Mouse (Mus musculus): ENCODE measurements around the gene Riiad1. TPM values are rescaled to one million over a fixed set of nuclear protein-coding genes. Genes with fewer than 3 reads are reported as not detected.

Gene Riiad1
- 1 to 10 TPM; 6.4 to 7.8 TPM for total RNA-seq (2021)
- long read RNA-seq, experiment 1, partial matches to known transcripts: 7 of 7 reads
- long read RNA-seq, experiment 1, other reads (novel, unspliced or antisense): 0 of 7 reads
- long read RNA-seq, experiment 2, partial matches to known transcripts: 3 of 4 reads
- long read RNA-seq, experiment 2, other reads (novel, unspliced or antisense): 0 of 4 reads

DNA sequence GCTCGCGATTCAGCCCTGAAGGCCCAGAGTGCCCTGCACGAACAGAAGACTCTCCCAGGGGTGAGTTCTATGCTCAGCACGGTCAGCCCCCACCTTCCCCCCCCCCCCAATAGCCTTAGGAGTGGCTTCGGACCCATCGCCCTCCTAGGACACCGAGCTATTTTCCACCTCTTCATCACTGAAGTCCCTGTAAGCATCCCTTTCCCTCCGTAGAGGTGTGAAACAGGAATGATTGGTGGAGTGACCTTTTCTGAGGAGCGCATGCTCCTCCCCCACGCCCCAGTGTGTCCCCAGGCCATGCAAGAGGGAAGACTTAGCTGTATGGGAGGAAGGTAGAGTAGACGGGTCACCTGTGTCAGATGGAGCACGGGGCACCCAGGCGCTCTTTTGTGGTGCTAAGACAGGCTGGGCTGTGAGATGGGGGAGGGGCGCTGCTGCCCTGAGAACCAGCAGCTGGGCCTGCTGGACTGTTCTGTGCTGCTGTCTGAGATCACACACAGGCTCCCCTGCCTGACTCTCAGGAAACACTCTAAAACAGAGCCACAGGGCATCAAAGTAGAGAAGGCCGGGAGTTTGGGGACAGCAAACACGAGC, at the start of gene Riiad1:
Gene Riiad1 (minus strand): TSS at position 51 of the 594 bp plus-strand sequence.
- peak in 1 of 2 experiments; percentile 39 for DNase-seq (ENCODE audit: low spot score in 2 of 2)

GRCm38 (mm10) chr3:94526731-94527130, 46.6 kb upstream of the Riiad1 start:
- no peak for DNase-seq (ENCODE audit: low spot score in 2 of 2)

DNA sequence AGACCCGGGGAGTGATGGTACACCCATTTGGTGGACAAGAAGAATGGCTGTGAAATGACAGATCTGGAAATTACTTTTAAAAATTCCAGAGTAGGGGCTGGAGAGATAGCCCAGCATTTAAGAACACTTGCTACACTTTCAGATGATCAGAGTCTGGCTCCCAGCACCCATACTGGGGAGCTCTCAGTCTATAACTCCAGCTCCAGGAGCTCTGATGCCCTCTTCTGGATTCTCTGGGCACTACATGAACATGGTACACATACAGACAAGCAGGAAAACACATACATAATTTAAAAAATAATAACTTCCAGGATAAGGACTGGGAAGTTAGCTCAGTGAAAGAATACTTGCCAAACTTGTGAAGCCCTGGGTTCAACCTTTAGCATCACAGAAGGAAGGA, 26.5 kb upstream of the Riiad1 start:
- DNase-seq (ENCODE audit: low spot score in 2 of 2): no peak

- DNase-seq (ENCODE audit: low spot score in 2 of 2): peak in 1 of 2 experiments; percentile 20
These were observed 22.1 kb upstream of the Riiad1 start for GRCm38 (mm10) chr3:94502243-94502642.

DNA sequence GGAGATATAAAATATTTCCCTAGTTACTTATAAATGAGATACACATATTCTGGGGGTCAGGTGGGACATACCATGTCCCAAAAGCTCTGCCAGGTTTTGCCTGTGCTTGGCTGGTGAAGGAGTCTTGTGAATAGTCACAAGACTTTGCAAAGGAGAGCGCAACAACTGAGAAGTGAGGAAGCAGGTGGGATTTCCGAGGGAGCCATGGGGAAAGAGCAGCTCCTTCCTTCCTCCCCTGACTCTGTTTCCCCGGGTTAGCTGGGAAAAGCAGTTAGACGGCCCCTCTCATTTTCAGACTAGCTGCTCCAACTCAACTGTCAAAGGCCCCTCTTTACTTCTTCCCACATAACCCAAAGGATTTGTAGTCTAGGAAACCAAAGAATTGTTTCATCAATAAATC, 17.0 kb upstream of the Riiad1 start:
- no peak for DNase-seq (ENCODE audit: low spot score in 2 of 2)

- DNase-seq (ENCODE audit: low spot score in 2 of 2): peak in 1 of 2 experiments; percentile 41
These were observed 7.4 kb upstream of the Riiad1 start for GRCm38 (mm10) chr3:94487581-94487980.

- DNase-seq (ENCODE audit: low spot score in 2 of 2): no peak
These were observed 5.8 kb upstream of the Riiad1 start for GRCm38 (mm10) chr3:94485922-94486321.

DNA sequence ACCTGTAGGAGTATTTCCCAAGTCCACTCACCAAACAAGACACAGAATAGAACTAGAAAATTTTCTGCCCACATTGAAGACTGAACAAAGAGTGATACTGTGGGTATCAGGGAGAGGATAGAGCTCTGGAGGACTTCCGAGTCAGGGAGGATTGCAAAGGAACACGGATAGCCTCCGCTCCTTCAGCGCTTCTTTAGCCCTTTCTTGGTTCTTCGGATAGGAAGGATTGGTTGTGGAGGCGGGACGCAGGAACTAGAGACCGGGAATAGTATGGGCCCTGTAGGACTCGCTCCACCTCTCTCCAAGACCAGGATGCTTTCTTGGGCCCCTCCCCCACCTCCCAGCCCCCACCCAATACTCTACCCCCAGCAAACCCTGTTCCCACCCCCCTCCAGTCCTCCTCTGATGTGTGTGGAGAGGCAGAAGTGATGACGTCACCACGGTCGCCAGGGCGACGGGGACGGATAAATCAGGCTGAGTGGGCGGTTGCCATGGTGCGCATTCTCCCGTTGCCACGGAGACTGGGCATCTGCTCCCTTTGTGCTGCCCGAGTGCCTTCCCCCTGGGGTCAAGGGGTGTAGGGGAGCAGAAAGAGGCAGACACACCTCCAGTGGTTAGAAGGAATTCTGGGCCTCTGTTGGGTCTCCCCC, 3.8 kb upstream of the Riiad1 start:
- peak; percentile 94 to 97 for DNase-seq (ENCODE audit: low spot score in 2 of 2)

DNA sequence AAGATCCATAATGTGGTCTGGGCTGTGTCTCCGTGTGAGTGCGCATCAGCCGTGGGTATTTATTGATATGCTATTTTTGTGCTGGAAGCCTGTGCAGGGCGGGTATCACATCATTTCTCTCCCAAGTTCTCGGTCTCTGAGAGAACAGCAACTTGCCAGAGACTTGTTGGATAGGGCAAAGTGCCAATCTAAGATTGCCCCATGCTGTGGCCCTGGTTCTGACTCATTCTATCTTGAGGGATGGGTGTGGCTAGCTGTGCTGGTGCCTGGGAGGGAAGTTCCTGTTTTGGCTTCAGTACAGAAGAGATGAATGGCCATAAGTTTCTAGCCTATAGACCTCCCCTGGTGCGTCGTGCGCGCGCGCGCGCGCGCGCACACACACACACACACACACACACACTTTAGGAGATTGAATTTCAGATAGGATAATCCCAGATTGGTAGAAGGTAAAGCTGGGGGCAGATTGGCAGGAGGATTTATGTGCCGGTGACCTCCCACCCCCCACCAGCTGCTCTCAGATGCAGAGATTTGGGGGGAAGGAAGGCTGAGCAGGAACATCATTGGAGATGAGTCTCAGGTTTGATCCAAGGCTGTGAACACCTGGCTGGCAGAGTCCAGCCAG, 2.7 kb upstream of the Riiad1 start:
- DNase-seq (ENCODE audit: low spot score in 2 of 2): no peak

DNA sequence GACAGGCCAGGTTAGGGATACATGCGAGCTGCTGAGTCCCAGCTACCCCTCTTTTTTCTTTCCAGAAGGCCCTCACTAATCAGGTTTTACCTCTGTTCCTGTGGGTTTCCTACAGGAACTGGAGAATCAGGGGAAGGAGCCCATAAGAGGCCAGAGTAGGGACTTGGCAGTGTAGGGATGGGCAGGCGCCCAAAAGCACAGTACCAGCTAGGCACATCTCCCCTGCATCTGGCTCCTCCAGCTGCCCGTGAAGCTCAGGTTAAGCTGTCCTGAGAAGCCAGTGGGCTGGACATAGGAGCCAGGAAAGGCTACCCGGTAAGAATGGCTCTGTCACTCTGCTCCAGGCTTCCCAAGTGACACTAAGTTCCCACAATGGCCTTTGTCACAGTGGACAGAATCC, 1.3 kb upstream of the Riiad1 start:
- no peak for DNase-seq (ENCODE audit: low spot score in 2 of 2)

- DNase-seq (ENCODE audit: low spot score in 2 of 2): no peak
These were observed 577 bp downstream of the Riiad1 start for GRCm38 (mm10) chr3:94479564-94479963.

GRCm38 (mm10) chr3:94478591-94479169, 1.5 kb downstream of the Riiad1 start:
- DNase-seq (ENCODE audit: low spot score in 2 of 2): no peak

DNA sequence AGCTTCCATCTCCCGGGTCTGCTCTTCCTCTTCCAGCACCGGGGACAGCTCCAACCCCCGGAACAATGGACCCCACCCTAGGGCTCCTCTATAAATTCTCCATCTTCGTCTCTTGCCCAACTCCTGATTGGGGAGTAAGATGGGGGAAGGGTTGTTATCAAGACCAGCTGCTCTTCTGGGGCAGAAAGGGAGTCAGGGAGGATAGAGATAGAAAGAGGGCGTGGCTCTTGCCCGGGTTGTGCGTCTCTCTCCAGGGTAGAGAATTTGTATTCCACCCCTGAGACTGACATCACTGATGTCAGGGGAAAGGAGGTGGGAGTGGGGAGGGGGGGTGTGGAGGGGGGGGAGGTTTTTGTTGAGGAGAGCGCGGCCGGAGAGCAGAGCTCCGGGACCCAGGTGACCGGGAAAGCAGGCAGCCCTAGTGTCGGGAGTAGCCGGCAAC, 2.1 kb downstream of the Riiad1 start, which contains the start of gene Celf3:
Gene Celf3 (plus strand): TSS at position 315 of the 442 bp plus-strand sequence.
- DNase-seq (ENCODE audit: low spot score in 2 of 2): peak; percentile 72 to 78

DNA sequence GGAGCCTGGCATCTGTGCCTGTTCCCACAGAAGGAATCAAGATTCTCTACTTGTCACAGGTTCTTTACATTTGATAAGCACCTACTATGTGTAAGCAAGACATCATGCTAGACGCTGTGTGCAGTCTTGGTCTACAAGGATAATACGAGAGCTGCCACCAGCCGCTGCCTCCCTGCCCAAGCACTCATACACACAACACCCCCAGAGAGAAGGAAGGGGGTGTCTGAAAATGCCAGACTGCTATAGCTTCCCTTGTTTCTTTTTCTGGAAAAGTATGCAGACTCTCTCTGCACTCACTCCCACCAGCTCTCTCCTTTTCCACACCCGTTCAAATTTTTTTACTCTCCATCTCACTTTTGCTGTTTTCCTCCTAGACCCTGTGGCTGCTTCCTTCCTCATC, 2.7 kb downstream of the Riiad1 start:
- peak in 1 of 2 experiments; percentile 54 for DNase-seq (ENCODE audit: low spot score in 2 of 2)

- no peak for DNase-seq (ENCODE audit: low spot score in 2 of 2)
These were observed 3.7 kb downstream of the Riiad1 start for GRCm38 (mm10) chr3:94476301-94477035.

GRCm38 (mm10) chr3:94473567-94474232, 6.4 kb downstream of the Riiad1 start:
- DNase-seq (ENCODE audit: low spot score in 2 of 2): no peak

GRCm38 (mm10) chr3:94473115-94473505, 7.0 kb downstream of the Riiad1 start:
- DNase-seq (ENCODE audit: low spot score in 2 of 2): no peak

DNA sequence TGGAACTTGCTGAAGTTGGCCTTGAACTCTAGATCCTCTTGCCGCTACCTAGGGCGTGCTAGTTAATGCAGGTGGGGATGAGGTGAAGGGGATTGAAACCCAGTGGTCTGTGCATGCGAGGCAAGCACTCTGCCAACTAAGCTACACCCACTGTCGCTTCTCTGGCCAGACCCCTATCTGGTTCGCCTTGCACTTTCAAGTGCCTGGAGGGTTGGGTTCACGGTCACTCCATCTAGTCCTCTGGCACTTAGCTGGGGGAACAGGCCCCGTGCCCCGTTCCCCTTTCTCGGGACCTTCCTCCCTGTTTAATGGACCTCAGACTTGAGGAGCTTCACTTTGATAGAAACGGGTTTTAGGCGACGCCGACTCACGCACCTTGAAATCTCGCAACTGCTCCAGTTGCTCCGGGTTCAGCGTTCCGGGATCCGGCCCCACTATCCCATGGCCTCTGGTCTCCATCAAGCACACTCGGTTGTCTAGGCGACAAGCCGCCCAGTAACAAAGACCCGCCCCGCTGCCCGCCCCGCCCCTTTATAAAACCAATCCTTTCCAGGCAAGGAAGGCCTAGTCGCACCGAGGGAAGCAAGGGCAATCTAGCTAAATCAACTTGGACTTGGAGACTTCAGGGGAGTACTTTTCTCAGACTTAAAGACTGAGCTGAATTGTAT, 7.6 kb downstream of the Riiad1 start:
- peak in 1 of 2 experiments; percentile 31 for DNase-seq (ENCODE audit: low spot score in 2 of 2)

GRCm38 (mm10) chr3:94468931-94469330, 11.2 kb downstream of the Riiad1 start:
- no peak for DNase-seq (ENCODE audit: low spot score in 2 of 2)
